Mouse (Mus musculus) lung, postnatal 0 days (tissue): ENCODE results near the gene Kif5c. TPM values are rescaled to one million over a fixed set of nuclear protein-coding genes. Genes with fewer than 3 reads are reported as not detected.

ENCODE experiments used
- ATAC-seq: fragments of 200-750 bp; cut with Nextera tagmentation; 2 replicates; pipeline ENCODE4 v1.8.0; 2017; ENCODE audit warnings: moderate library complexity
- DNase-seq: peaks from one replicate; pipeline ENCODE4 v3.0.0-alpha.2; 2016; ENCODE audit warnings: low spot score
- H3K27ac ChIP-seq: fragments of 300-500 bp; sonication (generic); 2 replicates; pipeline ENCODE4 v1.5.1; 2014; ENCODE audit warnings: antibody characterized with exemption, mild to moderate bottlenecking, low read length, mixed read lengths
- H3K27me3 ChIP-seq: fragments of 300-500 bp; sonication (generic); replicated peaks from 2 replicates; pipeline ENCODE4 v1.6.1; 2014; ENCODE audit warnings: low read length, mixed read lengths; ENCODE audit not compliant: insufficient read depth
- H3K36me3 ChIP-seq: fragments of 300-500 bp; sonication (generic); 2 replicates; pipeline ENCODE4 v1.6.1; 2014; ENCODE audit warnings: low read length, mixed read lengths; ENCODE audit not compliant: insufficient read depth
- H3K4me1 ChIP-seq: fragments of 300-500 bp; sonication (generic); 2 replicates; pipeline ENCODE4 v1.6.1; 2014; ENCODE audit warnings: antibody characterized with exemption, low read depth, low read length, mixed read lengths; ENCODE audit not compliant: insufficient read depth
- H3K4me2 ChIP-seq: fragments of 300-500 bp; sonication (generic); replicated peaks from 2 replicates; pipeline ENCODE4 v1.6.1; 2014; ENCODE audit warnings: low read depth, mild to moderate bottlenecking, low read length, moderate library complexity, mixed read lengths
- H3K4me3 ChIP-seq: fragments of 300-500 bp; sonication (generic); 2 replicates; pipeline ENCODE4 v1.5.1; 2014; ENCODE audit warnings: low read depth, low read length
- H3K9ac ChIP-seq: fragments of 300-500 bp; sonication (generic); replicated peaks from 2 replicates; pipeline ENCODE4 v1.6.1; 2014; ENCODE audit warnings: low read depth, mild to moderate bottlenecking
- H3K9me3 ChIP-seq: fragments of 300-500 bp; sonication (generic); 2 replicates; pipeline ENCODE4 v1.6.1; 2016; ENCODE audit warnings: low read length, mixed read lengths
- CTCF ChIP-seq: IDR thresholded peaks from 2 replicates; pipeline ENCODE4 v1.5.1; 2016; ENCODE audit warnings: antibody characterized with exemption, mild to moderate bottlenecking
- EP300 ChIP-seq: IDR thresholded peaks from 2 replicates; pipeline ENCODE4 v1.6.1; 2016; ENCODE audit warnings: antibody characterized with exemption, mild to moderate bottlenecking, control low read depth
- whole genome bisulfite sequencing: fragments of 180-500 bp; shearing (Covaris S2); extraction: QIAGEN DNeasy Blood & Tissue Kit; methylation state at CpG from one replicate; pipeline ENCODE4 v1.1.7; 2014; 5-methylcytosine and 5-hydroxymethylcytosine counted together
- polyA plus RNA-seq: library from polyadenylated mRNA; unstranded; fragments of >200 nt; fragmentation: Nextera tagmentation; extraction: Ambion mirVana; gene quantifications from 2 replicates; pipeline ENCODE4 v1.2.1, GENCODE M21; 2015

Kif5c gene
- polyA plus RNA-seq, 1 experiment from 2014 or later = 0.17 TPM

DNA sequence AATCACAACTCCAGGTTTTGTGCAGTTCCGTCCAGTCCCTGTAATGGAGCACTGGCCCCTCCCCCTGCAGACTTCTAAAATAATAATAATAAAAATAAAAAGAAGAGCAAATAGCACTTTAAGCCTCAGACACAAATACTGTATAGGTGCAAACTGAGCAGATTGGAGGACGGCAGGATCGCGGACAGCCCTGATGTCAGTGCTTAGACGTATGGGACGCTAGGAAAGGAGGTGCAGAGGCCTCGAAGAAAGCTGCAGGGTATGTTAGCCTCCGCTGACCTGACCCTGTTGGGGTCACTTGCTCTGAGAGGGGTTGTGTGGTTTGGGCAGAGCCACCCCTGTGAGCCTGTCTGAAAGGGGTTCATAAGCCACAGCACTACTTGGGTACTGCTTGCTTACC, 185.3 kb downstream of the Kif5c start:
- no peak overlapping the region for H3K4me3 ChIP-seq
- ATAC-seq (no peak), DNase-seq (no peak)
- no peaks in the 10 kb centered on the region for H3K27me3 ChIP-seq
- H3K4me2 ChIP-seq = no peak overlapping the region
- H3K36me3 ChIP-seq = no peaks in the 10 kb centered on the region
- no peaks in the 10 kb centered on the region for H3K4me1 ChIP-seq
- H3K9me3 ChIP-seq = no peaks in the 10 kb centered on the region
- TF ChIP-seq CTCF = no peak
- TF ChIP-seq EP300 = no peak
- H3K27ac ChIP-seq = no peak overlapping the region
- 66% methylated on average over 8 of the region's 8 CpGs for WGBS
- no peak overlapping the region for H3K9ac ChIP-seq

- H3K4me3 ChIP-seq = no peak overlapping the region
- no peaks in the 10 kb centered on the region for H3K9me3 ChIP-seq
- no peak overlapping the region for H3K27ac ChIP-seq
- 77% methylated on average over 11 of the region's 11 CpGs for WGBS
- DNase-seq (no peak), ATAC-seq (no peak)
- no peak overlapping the region for H3K9ac ChIP-seq
- TF ChIP-seq EP300 (no peak), CTCF (no peak)
- no peaks in the 10 kb centered on the region for H3K27me3 ChIP-seq
- H3K4me1 ChIP-seq = no peaks in the 10 kb centered on the region
- no peak overlapping the region for H3K4me2 ChIP-seq
- no peaks in the 10 kb centered on the region for H3K36me3 ChIP-seq
Observed at GRCm38 (mm10) chr2:49805736-49806371, 186.8 kb downstream of the Kif5c start.

DNA sequence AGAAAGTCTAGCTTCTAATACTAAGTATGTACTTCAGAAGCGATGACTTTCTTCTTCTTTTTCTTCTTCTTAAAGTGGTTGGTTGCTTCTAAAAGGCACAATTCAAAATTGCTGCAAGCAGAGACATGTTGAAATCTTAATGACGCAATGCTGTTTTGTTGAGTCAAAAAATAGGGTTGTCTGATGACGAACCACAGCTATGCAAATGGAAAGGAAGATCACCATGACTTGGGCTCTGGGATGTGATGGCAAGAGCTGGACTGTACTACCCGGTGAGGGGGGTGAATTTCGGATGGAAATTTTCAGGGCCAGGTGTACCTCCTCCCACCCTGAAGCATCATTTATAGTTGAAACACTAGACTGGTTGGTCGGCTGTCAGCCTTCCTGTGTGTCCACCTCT, 190.4 kb downstream of the Kif5c start:
- no peak overlapping the region for H3K4me2 ChIP-seq
- WGBS = 57% methylated on average over 6 of the region's 6 CpGs
- TF ChIP-seq CTCF (no peak), EP300 (peak; percentile 49; the same call in 1 of the 2 replicates)
- ATAC-seq = no peak
- H3K9me3 ChIP-seq = no peaks in the 10 kb centered on the region
- no peaks in the 10 kb centered on the region for H3K4me1 ChIP-seq
- H3K36me3 ChIP-seq = no peaks in the 10 kb centered on the region
- DNase-seq = peak; percentile 63
- no peak overlapping the region for H3K9ac ChIP-seq
- no peak overlapping the region for H3K27ac ChIP-seq
- H3K4me3 ChIP-seq = no peak overlapping the region
- no peaks in the 10 kb centered on the region for H3K27me3 ChIP-seq

- H3K27me3 ChIP-seq = no peaks in the 10 kb centered on the region
- H3K4me2 ChIP-seq = peak overlapping the region; percentile 20
- WGBS = 19% methylated on average over 11 of the region's 11 CpGs
- H3K27ac ChIP-seq = peak overlapping the region; percentile 74
- H3K9ac ChIP-seq = no peak overlapping the region
- DNase-seq (peak; percentile 66), ATAC-seq (peak; percentile 37)
- TF ChIP-seq CTCF (no peak), EP300 (no peak)
- no peaks in the 10 kb centered on the region for H3K36me3 ChIP-seq
- no peak overlapping the region for H3K4me3 ChIP-seq
- no peaks in the 10 kb centered on the region for H3K9me3 ChIP-seq
- 0 out of 2 replicates have a peak, but pooled peaks cover 4% of the 10 kb centered on the region for H3K4me1 ChIP-seq
Observed at GRCm38 (mm10) chr2:49811420-49811819, 192.3 kb downstream of the Kif5c start.

DNA sequence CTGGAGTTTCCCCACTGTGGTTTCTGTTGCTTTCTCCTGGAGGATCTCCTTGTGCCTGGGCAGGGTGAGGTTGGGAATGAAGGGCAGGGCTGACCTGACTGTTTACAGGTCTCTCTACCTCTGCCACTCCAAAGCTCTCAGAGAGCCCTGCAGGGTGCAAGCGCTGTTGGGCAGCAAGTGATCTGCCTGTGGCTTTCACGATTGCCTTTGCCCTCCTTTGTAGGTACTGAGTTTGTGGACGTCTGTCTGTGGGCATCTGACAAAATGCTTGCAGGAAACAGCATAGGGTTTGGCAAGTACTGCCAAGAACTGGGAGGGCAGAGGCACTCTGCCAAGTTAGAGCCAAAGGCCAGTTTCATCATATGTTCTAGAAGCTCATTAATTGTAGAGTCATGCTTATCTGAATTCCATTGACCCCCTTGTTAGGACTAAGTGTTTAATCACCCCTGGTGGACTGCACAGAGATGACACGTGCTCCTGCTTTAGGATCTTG, 192.8 kb downstream of the Kif5c start:
- Histone ChIP-seq H3K4me2 (peak overlapping the region; percentile 20), H3K27ac (peak overlapping the region; percentile 74), H3K9ac (no peak overlapping the region), H3K4me3 (no peak overlapping the region), H3K27me3 (no peaks in the 10 kb centered on the region), H3K4me1 (0 out of 2 replicates have a peak, but pooled peaks cover 4% of the 10 kb centered on the region), H3K36me3 (no peaks in the 10 kb centered on the region), H3K9me3 (no peaks in the 10 kb centered on the region)
- TF ChIP-seq CTCF (peak; percentile 38), EP300 (peak; percentile 70)
- 12% methylated on average over 4 of the region's 4 CpGs for WGBS
- ATAC-seq (peak; percentile 95), DNase-seq (peak; percentile 90)

GRCm38 (mm10) chr2:49813151-49813550, 194.1 kb downstream of the Kif5c start:
- Histone ChIP-seq H3K4me3 (no peak overlapping the region), H3K4me1 (0 out of 2 replicates have a peak, but pooled peaks cover 4% of the 10 kb centered on the region), H3K9me3 (no peaks in the 10 kb centered on the region), H3K36me3 (no peaks in the 10 kb centered on the region), H3K27me3 (no peaks in the 10 kb centered on the region), H3K4me2 (no peak overlapping the region), H3K9ac (no peak overlapping the region), H3K27ac (0 out of 2 replicates have a peak overlapping the region, but pooled peaks have one; percentile 22)
- ATAC-seq (no peak), DNase-seq (no peak)
- TF ChIP-seq CTCF (no peak), EP300 (no peak)
- 60% methylated on average over 4 of the region's 4 CpGs for WGBS
